Mouse (Mus musculus) CH12.LX (cell line): ENCODE results near the gene Pop7. TPM values are rescaled to one million over a fixed set of nuclear protein-coding genes. Genes with fewer than 3 reads are reported as not detected.
A peak's percentile ranks its signal among the peaks of the same experiment; 100 is the strongest.

Experiments
- DNase-seq: peaks from one replicate; pipeline ENCODE4 v3.0.0-alpha.2; 2013; ENCODE audit errors: extremely low read depth
- H3K27ac ChIP-seq: 2 replicates; pipeline ENCODE4 v1.5.1; 2012; ENCODE audit warnings: low read depth, mild to moderate bottlenecking, control low read depth, moderate library complexity; ENCODE audit not compliant: insufficient read depth
- H3K27me3 ChIP-seq: replicated peaks from 2 replicates; pipeline ENCODE3; 2012; ENCODE audit warnings: inconsistent platforms
- H3K36me3 ChIP-seq, 2 experiments: replicated peaks in 1 of 2; 2 replicates each; pipeline versions ENCODE3 to v1.6.1; 2012; ENCODE audit warnings: inconsistent platforms in 1 of 2, low read length in 1 of 2, mild to moderate bottlenecking in 1 of 2, mixed read lengths in 1 of 2, moderate library complexity in 1 of 2; ENCODE audit not compliant: control insufficient read depth in 1 of 2, insufficient read depth in 1 of 2
- H3K4me1 ChIP-seq, 2 experiments: 2 replicates each; pipeline ENCODE4 v1.6.1; 2012; ENCODE audit warnings: inconsistent platforms in 1 of 2, moderate library complexity in 1 of 2; ENCODE audit not compliant: insufficient read depth in 2 of 2, control insufficient read depth in 1 of 2
- H3K4me2 ChIP-seq: 2 replicates; pipeline ENCODE4 v1.6.1; 2012; ENCODE audit warnings: low read depth, mild to moderate bottlenecking, control low read depth; ENCODE audit not compliant: poor library complexity, insufficient read depth, severe bottlenecking
- H3K4me3 ChIP-seq, 3 experiments: fragments of 150-350 bp in 1 of 3; sonication (generic) in 1 of 3; replicated peaks in 1 of 3; 2 replicates each; pipeline versions ENCODE3 to v1.5.1; 2011 to 2012; ENCODE audit warnings: low read depth in 2 of 3, low read length in 2 of 3, mild to moderate bottlenecking in 2 of 3, moderate library complexity in 2 of 3, control low read depth in 1 of 3, improper control_type of control experiment in 1 of 3, inconsistent platforms in 1 of 3, mixed read lengths in 1 of 3; ENCODE audit not compliant: poor library complexity in 1 of 3
- H3K79me2 ChIP-seq: replicated peaks from 2 replicates; pipeline ENCODE4 v1.6.1; 2012; ENCODE audit warnings: mild to moderate bottlenecking, moderate library complexity; ENCODE audit not compliant: control insufficient read depth, poor library complexity, insufficient read depth, severe bottlenecking; ENCODE audit errors: extremely low read depth
- H3K9ac ChIP-seq: 2 replicates; pipeline ENCODE4 v1.6.1; 2012; ENCODE audit warnings: low read depth, mild to moderate bottlenecking, control low read depth, moderate library complexity; ENCODE audit not compliant: insufficient read depth
- H3K9me3 ChIP-seq: replicated peaks from 2 replicates; pipeline ENCODE3; 2012; ENCODE audit warnings: low read length, inconsistent platforms, mixed read lengths
- BHLHE40 ChIP-seq: IDR thresholded peaks from 2 replicates; pipeline ENCODE4 v1.6.1; 2011; ENCODE audit warnings: mild to moderate bottlenecking, low read depth, low read length, improper control_type of control experiment
- CHD2 ChIP-seq: IDR thresholded peaks from 2 replicates; pipeline ENCODE4 v1.6.1; 2011; ENCODE audit warnings: low read length, improper control_type of control experiment
- CTCF ChIP-seq, 2 experiments: IDR thresholded peaks in 1 of 2; conservative IDR thresholded peaks in 1 of 2; 2 replicates each; pipeline ENCODE4 v1.5.1; 2011 to 2012; ENCODE audit warnings: low read depth in 2 of 2, low read length in 2 of 2, improper control_type of control experiment in 1 of 2, inconsistent platforms in 1 of 2, mild to moderate bottlenecking in 1 of 2, moderate library complexity in 1 of 2
- EP300 ChIP-seq: IDR thresholded peaks from 2 replicates; pipeline ENCODE4 v1.6.1; 2011; ENCODE audit warnings: low read length, improper control_type of control experiment
- ETS1 ChIP-seq: conservative IDR thresholded peaks from 2 replicates; pipeline ENCODE4 v1.6.1; 2012; ENCODE audit warnings: low read depth, mild to moderate bottlenecking, inconsistent platforms, low read length, improper control_type of control experiment, moderate library complexity
- HCFC1 ChIP-seq: IDR thresholded peaks from 2 replicates; pipeline ENCODE4 v1.6.1; 2012; ENCODE audit warnings: low read depth, mild to moderate bottlenecking, inconsistent platforms, low read length, improper control_type of control experiment
- JUN ChIP-seq: IDR thresholded peaks from 2 replicates; pipeline ENCODE4 v1.6.1; 2011; ENCODE audit warnings: low read depth, mild to moderate bottlenecking, low read length, improper control_type of control experiment, moderate library complexity; ENCODE audit not compliant: insufficient read depth
- JUND ChIP-seq: conservative IDR thresholded peaks from 2 replicates; pipeline ENCODE4 v1.6.1; 2011; ENCODE audit warnings: low read depth, low read length, improper control_type of control experiment
- MYC ChIP-seq: IDR thresholded peaks from 2 replicates; pipeline ENCODE4 v1.6.1; 2011; ENCODE audit warnings: low read depth, mild to moderate bottlenecking, improper control_type of control experiment, low read length
- NRF1 ChIP-seq: IDR thresholded peaks from 2 replicates; pipeline ENCODE4 v1.6.1; 2014; ENCODE audit warnings: low read depth, mild to moderate bottlenecking, inconsistent platforms, low read length, improper control_type of control experiment, moderate library complexity
- PAX5 ChIP-seq: IDR thresholded peaks from 2 replicates; pipeline ENCODE4 v1.6.1; 2012; ENCODE audit warnings: low read length, inconsistent platforms, mixed read lengths
- RAD21 ChIP-seq: IDR thresholded peaks from 2 replicates; pipeline ENCODE4 v1.6.1; 2011; ENCODE audit warnings: low read depth, mild to moderate bottlenecking, low read length, improper control_type of control experiment, moderate library complexity
- SMC3 ChIP-seq: IDR thresholded peaks from 2 replicates; pipeline ENCODE4 v1.6.1; 2011; ENCODE audit warnings: low read depth, low read length, improper control_type of control experiment
- USF1 ChIP-seq: IDR thresholded peaks from 2 replicates; pipeline ENCODE4 v1.6.1; 2014; ENCODE audit warnings: low read depth, mild to moderate bottlenecking, inconsistent platforms, low read length, improper control_type of control experiment
- ZC3H11A ChIP-seq: IDR thresholded peaks from 2 replicates; pipeline ENCODE4 v1.6.1; 2012; ENCODE audit warnings: low read depth, mild to moderate bottlenecking, inconsistent platforms, low read length, improper control_type of control experiment
- ZKSCAN1 ChIP-seq: IDR thresholded peaks from 2 replicates; pipeline ENCODE4 v1.6.1; 2012; ENCODE audit warnings: low read depth, inconsistent platforms, low read length, improper control_type of control experiment, borderline replicate concordance
- dilution Hi-C: fragments of 300-500 bp; cut with MboI; formaldehyde crosslinking; loops from 2 replicates; pipeline ENCODE4 v1.14.3; 2020; ENCODE audit warnings: low sequenced_read_pairs; ENCODE audit not compliant: extremely low pct_unique_long_range_greater_than_20kb, extremely low pct_ligation_motif_present
- in situ Hi-C: fragments of 300-500 bp; cut with MboI; formaldehyde crosslinking; loops from 3 replicates; pipeline ENCODE4 v1.14.3; 2019; ENCODE audit warnings: low sequenced_read_pairs, low pct_ligation_motif_present, low pct_unique_long_range_greater_than_20kb, mixed read lengths
- polyA plus RNA-seq: library from polyadenylated mRNA; unstranded; fragments of >175 nt; gene quantifications from 2 replicates; pipeline ENCODE4 v1.2.1, GENCODE M21; 2012; ENCODE audit warnings: low read depth; ENCODE audit not compliant: insufficient read length
- total RNA-seq, 2 experiments: library from RNA; depleted of rRNA; stranded (reverse); fragments of 300-350 nt in 1 of 2; fragments of >200 nt in 1 of 2; gene quantifications; 2 replicates each; pipeline ENCODE4 v1.2.3; 2012 to 2014

The Pop7 gene
- total and polyA plus RNA-seq, 3 experiments, result 35.0 to 44.2 (median 38.5) TPM

- in situ Hi-C loops, result loop anchor here (25.0 kb wide), 1 partner anchor 249 kb away; no protein-coding TSS in a partner anchor
- peaks cover 3 to 35% of the 10 kb centered on the region in 2 experiments; a peak in 3 of 4 replicates for H3K4me1 ChIP-seq
Measured at GRCm38 (mm10) chr5:137512847-137513794, 10.8 kb upstream of the Pop7 start.

GRCm38 (mm10) chr5:137511706-137512105 lies 9.4 kb upstream of the Pop7 start:
- no peak for DNase-seq
- H3K79me2 ChIP-seq, result peaks cover 26% of the 10 kb centered on the region
- peak overlapping the region; percentile 90 for H3K4me2 ChIP-seq
- H3K4me1 ChIP-seq, result peaks cover 3 to 35% of the 10 kb centered on the region in 2 experiments; a peak in 3 of 4 replicates
- H3K27me3 ChIP-seq, result peaks cover 19% of the 10 kb centered on the region
- H3K9ac ChIP-seq, result peak overlapping the region; percentile 95; the same call in 1 of the 2 replicates
- peaks cover 4 to 33% of the 10 kb centered on the region in 2 experiments for H3K36me3 ChIP-seq
- in situ Hi-C loops, result loop anchor here (25.0 kb wide), 1 partner anchor 251 kb away; no protein-coding TSS in a partner anchor
- H3K4me3 ChIP-seq, result peak overlapping the region in 1 of 3 experiments; percentile 42
- H3K27ac ChIP-seq, result no peak overlapping the region
- dilution Hi-C loops, result no loop called here
- TF ChIP-seq NRF1, result no peak
- no peak for TF ChIP-seq ETS1
- H3K9me3 ChIP-seq, result no peaks in the 10 kb centered on the region

More at GRCm38 (mm10) chr5:137512847-137513794, 10.8 kb upstream of the Pop7 start:
- no peak for DNase-seq
- TF ChIP-seq JUN (no peak), PAX5 (no peak), ZC3H11A (no peak), EP300 (no peak), HCFC1 (no peak), ZKSCAN1 (no peak), RAD21 (peak; percentile 44), CHD2 (no peak), JUND (no peak), USF1 (no peak), CTCF (conservative IDR thresholded peaks at IDR 0.05 in 1 of 2, IDR thresholded peaks at IDR 0.05 in 1 of 2; ENCODE audit: low read depth in 2 of 2, low read length in 2 of 2) (peak in 1 of 2 experiments; percentile 68; a peak in 2 of 4 replicates), MYC (no peak), BHLHE40 (no peak), SMC3 (peak; percentile 48)
- TF ChIP-seq, all 38 proteins: peak for 3
- no peak overlapping the region for H3K9ac ChIP-seq
- peaks cover 4 to 46% of the 10 kb centered on the region in 2 experiments for H3K36me3 ChIP-seq
- no peak overlapping the region for H3K27ac ChIP-seq
- H3K9me3 ChIP-seq, result no peaks in the 10 kb centered on the region
- no peak overlapping the region for H3K4me2 ChIP-seq
- peaks cover 11% of the 10 kb centered on the region for H3K27me3 ChIP-seq
- H3K79me2 ChIP-seq, result peaks cover 26% of the 10 kb centered on the region
- dilution Hi-C loops, result no loop called here
- H3K4me3 ChIP-seq, result no peak overlapping the region
